Mouse (Mus musculus) heart, adult 2 months (tissue): ENCODE data around the gene Adamts7. TPM values are rescaled to one million over a fixed set of nuclear protein-coding genes. Genes with fewer than 3 reads are reported as not detected.

Source experiments
- DNase-seq, 2 experiments: peaks; one replicate each; pipeline ENCODE4 v3.0.0; 2021
- H3K27ac ChIP-seq: fragments of 200-600 bp; 2 replicates; pipeline ENCODE4 v1.8.1; 2022
- H3K27me3 ChIP-seq: fragments of 200-500 bp; 2 replicates; pipeline ENCODE4 v1.6.1; 2012; ENCODE audit warnings: mild to moderate bottlenecking, low read length, inconsistent platforms, mixed read lengths; ENCODE audit not compliant: control insufficient read depth, insufficient read depth
- H3K36me3 ChIP-seq: fragments of 200-500 bp; 2 replicates; pipeline ENCODE4 v1.6.1; 2012; ENCODE audit warnings: low read length, inconsistent platforms; ENCODE audit not compliant: control insufficient read depth, insufficient read depth
- H3K4me1 ChIP-seq: fragments of 200-500 bp; 2 replicates; pipeline ENCODE4 v1.6.1; 2011; ENCODE audit warnings: low read length; ENCODE audit not compliant: control insufficient read depth, insufficient read depth
- H3K4me3 ChIP-seq: fragments of 200-600 bp; 2 replicates; pipeline ENCODE4 v1.8.1; 2022
- H3K79me2 ChIP-seq: fragments of 200-500 bp; replicated peaks from 2 replicates; pipeline ENCODE4 v1.6.1; 2012; ENCODE audit warnings: mild to moderate bottlenecking, inconsistent platforms, low read length, moderate library complexity, mixed read lengths; ENCODE audit not compliant: control insufficient read depth, insufficient read depth
- H3K9ac ChIP-seq: fragments of 200-500 bp; 2 replicates; pipeline ENCODE4 v1.6.1; 2012; ENCODE audit warnings: low read depth, mild to moderate bottlenecking, control low read depth, inconsistent platforms, low read length, mixed read lengths
- CTCF ChIP-seq: fragments of 200-600 bp; IDR thresholded peaks from 2 replicates; pipeline ENCODE4 v1.8.1; 2022; ENCODE audit warnings: antibody characterized with exemption, mild to moderate bottlenecking, moderate library complexity
- EP300 ChIP-seq: fragments of 200-500 bp; IDR thresholded peaks from 2 replicates; pipeline ENCODE4 v1.6.1; 2011; ENCODE audit warnings: low read depth, low read length, control low read depth; ENCODE audit not compliant: insufficient read depth
- POLR2A ChIP-seq: fragments of 200-500 bp; IDR thresholded peaks from 2 replicates; pipeline ENCODE4 v1.6.1; 2011; ENCODE audit warnings: mild to moderate bottlenecking, low read depth, low read length, control low read depth; ENCODE audit not compliant: insufficient read depth
- WGBS: fragments of 180-500 bp; shearing (Covaris S2); methylation state at CpG from one replicate; pipeline ENCODE4 v1.1.7; 2018; 5-methylcytosine and 5-hydroxymethylcytosine counted together
- intact Hi-C: fragments of 180-260 bp; cut with DNase I; formaldehyde crosslinking; loops from one replicate; pipeline ENCODE4 v1.15.1; 2025
- polyA plus RNA-seq: library from polyadenylated mRNA; depleted of rRNA; stranded (reverse); fragments of >200 nt; gene quantifications from 2 replicates; pipeline ENCODE4 v1.2.3, GENCODE M21; 2012; rRNA removed
- total RNA-seq, 2 experiments: library from RNA; stranded (reverse); gene quantifications; 2 replicates each; pipeline ENCODE4 v1.2.3; 2021

Gene Adamts7
- total and polyA plus RNA-seq, 3 experiments, result 11.8 to 36.3 (median 14.5) TPM

- no peak for DNase-seq
- Histone ChIP-seq H3K79me2 (no peaks in the 10 kb centered on the region; the same call in none of the 2 replicates), H3K9ac (no peak overlapping the region), H3K4me3 (no peak overlapping the region), H3K27me3 (no peaks in the 10 kb centered on the region), H3K4me1 (peaks cover 8% of the 10 kb centered on the region), H3K36me3 (no peaks in the 10 kb centered on the region; the same call in 1 of the 2 replicates), H3K27ac (no peak overlapping the region)
- 90% methylated on average over 2 of the region's 2 CpGs for WGBS
- intact Hi-C loops, result no loop called here
- TF ChIP-seq POLR2A (no peak), CTCF (no peak), EP300 (no peak)
These were observed 90.3 kb downstream of the Adamts7 start for GRCm38 (mm10) chr9:90253181-90253580.

- 65% methylated on average over 6 of the region's 6 CpGs for WGBS
- no peak overlapping the region for H3K4me3 ChIP-seq
- H3K27ac ChIP-seq, result no peak overlapping the region
- H3K36me3 ChIP-seq, result peaks cover 2% of the 10 kb centered on the region
- DNase-seq, result no peak
- no peaks in the 10 kb centered on the region; the same call in 1 of the 2 replicates for H3K79me2 ChIP-seq
- no peaks in the 10 kb centered on the region for H3K27me3 ChIP-seq
- no peak overlapping the region for H3K9ac ChIP-seq
- TF ChIP-seq CTCF, result no peak
- TF ChIP-seq EP300, result no peak
- TF ChIP-seq POLR2A, result no peak
- intact Hi-C loops, result no loop called here
- H3K4me1 ChIP-seq, result peaks cover 23% of the 10 kb centered on the region
These were observed 93.1 kb downstream of the Adamts7 start for GRCm38 (mm10) chr9:90255844-90256405.

DNA sequence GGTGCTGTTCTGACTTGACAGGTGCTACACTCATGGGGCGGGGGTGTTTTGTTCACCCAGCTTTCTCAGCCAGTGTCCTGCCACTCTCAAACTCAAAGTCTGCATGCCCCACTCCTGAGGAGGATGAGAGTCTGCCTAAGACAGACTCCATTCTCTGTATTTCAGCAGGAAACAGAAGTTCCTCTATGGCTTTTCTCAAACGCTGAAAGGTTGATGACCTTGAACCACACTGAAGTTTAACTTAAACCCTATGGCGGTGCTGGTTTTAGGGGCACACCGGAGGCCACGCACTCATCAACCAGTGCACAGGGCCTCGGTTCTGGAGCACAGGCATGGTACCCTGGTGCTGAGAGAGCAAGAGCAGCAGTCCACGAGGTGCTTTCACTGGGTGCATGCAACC lies 94.4 kb downstream of the Adamts7 start:
- H3K27me3 ChIP-seq, result no peaks in the 10 kb centered on the region
- intact Hi-C loops, result no loop called here
- no peak for DNase-seq
- peaks cover 29% of the 10 kb centered on the region for H3K4me1 ChIP-seq
- H3K4me3 ChIP-seq, result no peak overlapping the region
- no peak overlapping the region for H3K9ac ChIP-seq
- H3K79me2 ChIP-seq, result no peaks in the 10 kb centered on the region; the same call in 1 of the 2 replicates
- H3K27ac ChIP-seq, result no peak overlapping the region
- H3K36me3 ChIP-seq, result peaks cover 2% of the 10 kb centered on the region
- 72% methylated on average over 7 of the region's 7 CpGs for WGBS
- TF ChIP-seq POLR2A (no peak), EP300 (no peak), CTCF (no peak)

Other genes with a start within 250 kb of the Adamts7 start
- 10 to 100 TPM; 47.9 to 51.4 TPM for gene Ctsh, start 108.9 kb upstream of the Adamts7 start, total RNA-seq
- 30.7 and 50.6 TPM in 2 replicates for gene Ctsh, start 108.9 kb upstream of the Adamts7 start, polyA plus RNA-seq
- 100 to 1,000 TPM; 213 to 276 TPM for gene Morf4l1, start 48.3 kb upstream of the Adamts7 start, total RNA-seq
- 119 and 283 TPM in 2 replicates for gene Morf4l1, start 48.3 kb upstream of the Adamts7 start, polyA plus RNA-seq
- 10 to 100 TPM in 1 of 2 experiments, 1 to 10 TPM in 1; 9.6 to 10.1 TPM for gene Tbc1d2b, start 107.7 kb downstream of the Adamts7 start, total RNA-seq
- 10.3 and 14.6 TPM in 2 replicates for gene Tbc1d2b, start 107.7 kb downstream of the Adamts7 start, polyA plus RNA-seq